Mouse (Mus musculus): ENCODE data around the gene Smarcb1.
A peak's percentile ranks its signal among the peaks of the same experiment; 100 is the strongest.

GRCm38 (mm10) chr10:75897373-75897772 lies 24.0 kb downstream of the Smarcb1 start:
- TF ChIP-seq CTCF (IDR thresholded peaks at IDR 0.05; ENCODE audit: low read depth, low read length) = peak; percentile 70
- TF ChIP-seq TAL1 (conservative IDR thresholded peaks at IDR 0.05; ENCODE audit: low read depth, low read length) = no peak
